Mouse (Mus musculus) heart, embryonic 10.5 days (tissue): Measurements from ENCODE around the gene Olfr231. TPM values are rescaled to one million over a fixed set of nuclear protein-coding genes. Genes with fewer than 3 reads are reported as not detected.

Experiments used
- DNase-seq: peaks from one replicate; pipeline ENCODE4 v3.0.0-alpha.2; 2017; ENCODE audit warnings: low spot score
- H3K27ac ChIP-seq: fragments of 300-500 bp; sonication (generic); 2 replicates; pipeline ENCODE4 v1.5.1; 2016; ENCODE audit warnings: mild to moderate bottlenecking
- H3K27me3 ChIP-seq: fragments of 300-500 bp; sonication (generic); 2 replicates; pipeline ENCODE4 v1.6.1; 2016; ENCODE audit warnings: mild to moderate bottlenecking; ENCODE audit not compliant: poor library complexity, insufficient read depth, severe bottlenecking
- H3K36me3 ChIP-seq: fragments of 300-500 bp; sonication (generic); 2 replicates; pipeline ENCODE4 v1.6.1; 2016; ENCODE audit warnings: mild to moderate bottlenecking, moderate library complexity
- H3K4me1 ChIP-seq: fragments of 300-500 bp; sonication (generic); 2 replicates; pipeline ENCODE4 v1.6.1; 2016; ENCODE audit warnings: mild to moderate bottlenecking
- H3K4me3 ChIP-seq: fragments of 300-500 bp; sonication (generic); 2 replicates; pipeline ENCODE4 v1.5.1; 2016; ENCODE audit warnings: mild to moderate bottlenecking, moderate library complexity
- H3K9me3 ChIP-seq: fragments of 300-500 bp; sonication (generic); 2 replicates; pipeline ENCODE4 v1.6.1; 2016; ENCODE audit warnings: mild to moderate bottlenecking, moderate library complexity
- WGBS: fragments of 180-500 bp; shearing (Covaris S2); methylation state at CpG from one replicate; pipeline ENCODE4 v1.1.7; 2016; 5-methylcytosine and 5-hydroxymethylcytosine counted together
- polyA plus RNA-seq: library from polyadenylated mRNA; unstranded; fragments of >200 nt; fragmentation: Nextera tagmentation; extraction: Ambion mirVana; gene quantifications from 2 replicates; pipeline ENCODE4 v1.2.1, GENCODE M21; 2016

Gene Olfr231
- polyA plus RNA-seq: not detected in 2 replicates

- no peaks in the 10 kb centered on the region for H3K36me3 ChIP-seq
- WGBS: 64% methylated on average over 2 of the region's 2 CpGs
Observed at GRCm38 (mm10) chr1:174121062-174121461, at the start of gene Olfr231. TSS of gene Olfr231 (minus strand) at chr1:174121162.

GRCm38 (mm10) chr1:174169024-174169423 lies 48.1 kb upstream of the Olfr231 start:
- Histone ChIP-seq H3K27ac (no peak overlapping the region), H3K27me3 (no peaks in the 10 kb centered on the region), H3K4me3 (no peak overlapping the region), H3K36me3 (no peaks in the 10 kb centered on the region), H3K4me1 (0 out of 2 replicates have a peak, but pooled peaks cover 4% of the 10 kb centered on the region), H3K9me3 (no peaks in the 10 kb centered on the region)
- no peak for DNase-seq

More at GRCm38 (mm10) chr1:174121062-174121461, at the start of gene Olfr231:
- no peaks in the 10 kb centered on the region for H3K4me1 ChIP-seq
- no peaks in the 10 kb centered on the region for H3K27me3 ChIP-seq
- no peak for DNase-seq
- H3K27ac ChIP-seq: no peak within 1 kb of the TSS
- no peak within 1 kb of the TSS for H3K4me3 ChIP-seq
- no peaks in the 10 kb centered on the region for H3K9me3 ChIP-seq

- WGBS: 79% methylated on average over 10 of the region's 10 CpGs
- no peak overlapping the region for H3K27ac ChIP-seq
- no peaks in the 10 kb centered on the region for H3K36me3 ChIP-seq
- no peaks in the 10 kb centered on the region for H3K4me1 ChIP-seq
- H3K9me3 ChIP-seq: no peaks in the 10 kb centered on the region
- H3K4me3 ChIP-seq: no peak overlapping the region
- no peaks in the 10 kb centered on the region for H3K27me3 ChIP-seq
- no peak for DNase-seq
Observed at GRCm38 (mm10) chr1:174159095-174159494, 38.1 kb upstream of the Olfr231 start.

GRCm38 (mm10) chr1:174158512-174158911 lies 37.5 kb upstream of the Olfr231 start:
- Histone ChIP-seq H3K4me1 (no peaks in the 10 kb centered on the region), H3K27ac (no peak overlapping the region), H3K27me3 (no peaks in the 10 kb centered on the region), H3K4me3 (no peak overlapping the region), H3K36me3 (no peaks in the 10 kb centered on the region), H3K9me3 (no peaks in the 10 kb centered on the region)
- DNase-seq: no peak
- WGBS: 83% methylated on average over 1 of the region's 1 CpGs

GRCm38 (mm10) chr1:174157622-174158021 lies 36.7 kb upstream of the Olfr231 start:
- WGBS: 75% methylated on average over 3 of the region's 3 CpGs
- Histone ChIP-seq H3K27me3 (no peaks in the 10 kb centered on the region), H3K4me1 (no peaks in the 10 kb centered on the region), H3K4me3 (no peak overlapping the region), H3K36me3 (no peaks in the 10 kb centered on the region), H3K9me3 (no peaks in the 10 kb centered on the region), H3K27ac (no peak overlapping the region)
- no peak for DNase-seq

GRCm38 (mm10) chr1:174155333-174155732 lies 34.4 kb upstream of the Olfr231 start, which contains the start of gene Olfr420:
TSS of gene Olfr420 (plus strand) at chr1:174155633.
- no peaks in the 10 kb centered on the region for H3K27me3 ChIP-seq
- no peaks in the 10 kb centered on the region for H3K36me3 ChIP-seq
- H3K27ac ChIP-seq: no peak within 1 kb of the TSS
- 80% methylated on average over 1 of the region's 1 CpGs for WGBS
- DNase-seq: no peak
- no peaks in the 10 kb centered on the region for H3K9me3 ChIP-seq
- no peaks in the 10 kb centered on the region for H3K4me1 ChIP-seq
- no peak within 1 kb of the TSS for H3K4me3 ChIP-seq

- 70% methylated on average over 2 of the region's 2 CpGs for WGBS
Observed at GRCm38 (mm10) chr1:174149289-174149688, 28.3 kb upstream of the Olfr231 start.

GRCm38 (mm10) chr1:174146696-174147095 lies 25.7 kb upstream of the Olfr231 start:
- DNase-seq: no peak
- no peaks in the 10 kb centered on the region for H3K36me3 ChIP-seq

More at GRCm38 (mm10) chr1:174149289-174149688, 28.3 kb upstream of the Olfr231 start:
- no peaks in the 10 kb centered on the region for H3K36me3 ChIP-seq
- no peak for DNase-seq
- no peak overlapping the region for H3K27ac ChIP-seq
- H3K9me3 ChIP-seq: no peaks in the 10 kb centered on the region
- no peak overlapping the region for H3K4me3 ChIP-seq
- no peaks in the 10 kb centered on the region for H3K27me3 ChIP-seq
- H3K4me1 ChIP-seq: no peaks in the 10 kb centered on the region

GRCm38 (mm10) chr1:174141384-174141783 lies 20.4 kb upstream of the Olfr231 start:
- Histone ChIP-seq H3K4me1 (no peaks in the 10 kb centered on the region), H3K27ac (no peak overlapping the region), H3K4me3 (no peak overlapping the region), H3K36me3 (no peaks in the 10 kb centered on the region), H3K9me3 (no peaks in the 10 kb centered on the region), H3K27me3 (no peaks in the 10 kb centered on the region)
- 68% methylated on average over 2 of the region's 2 CpGs for WGBS
- no peak for DNase-seq

More at GRCm38 (mm10) chr1:174146696-174147095, 25.7 kb upstream of the Olfr231 start:
- Histone ChIP-seq H3K9me3 (no peaks in the 10 kb centered on the region), H3K4me3 (no peak overlapping the region), H3K27ac (no peak overlapping the region), H3K27me3 (no peaks in the 10 kb centered on the region), H3K4me1 (no peaks in the 10 kb centered on the region)
- WGBS: 80% methylated on average over 1 of the region's 1 CpGs

- WGBS: 68% methylated on average over 3 of the region's 3 CpGs
- no peak for DNase-seq
- no peak overlapping the region for H3K4me3 ChIP-seq
- no peaks in the 10 kb centered on the region for H3K27me3 ChIP-seq
- no peaks in the 10 kb centered on the region for H3K9me3 ChIP-seq
- H3K4me1 ChIP-seq: no peaks in the 10 kb centered on the region
- H3K27ac ChIP-seq: no peak overlapping the region
- no peaks in the 10 kb centered on the region for H3K36me3 ChIP-seq
Observed at GRCm38 (mm10) chr1:174131999-174132398, 11.0 kb upstream of the Olfr231 start.

GRCm38 (mm10) chr1:174131217-174131616 lies 10.3 kb upstream of the Olfr231 start, which contains the start of gene Olfr424:
TSS of gene Olfr424 (plus strand) at chr1:174131517.
- no peaks in the 10 kb centered on the region for H3K27me3 ChIP-seq
- 77% methylated on average over 3 of the region's 3 CpGs for WGBS
- no peak for DNase-seq
- no peak within 1 kb of the TSS for H3K4me3 ChIP-seq
- H3K27ac ChIP-seq: no peak within 1 kb of the TSS
- no peaks in the 10 kb centered on the region for H3K9me3 ChIP-seq
- no peaks in the 10 kb centered on the region for H3K4me1 ChIP-seq
- H3K36me3 ChIP-seq: no peaks in the 10 kb centered on the region

- H3K36me3 ChIP-seq: no peaks in the 10 kb centered on the region
Observed at GRCm38 (mm10) chr1:174103735-174104134, 17.2 kb downstream of the Olfr231 start.

GRCm38 (mm10) chr1:174096591-174096990 lies 24.4 kb downstream of the Olfr231 start, which contains the start of gene Olfr427:
TSS of gene Olfr427 (plus strand) at chr1:174096891.
- Histone ChIP-seq H3K4me3 (no peak within 1 kb of the TSS), H3K9me3 (no peaks in the 10 kb centered on the region), H3K27ac (no peak within 1 kb of the TSS), H3K27me3 (no peaks in the 10 kb centered on the region), H3K4me1 (no peaks in the 10 kb centered on the region), H3K36me3 (no peaks in the 10 kb centered on the region)
- 85% methylated on average over 1 of the region's 1 CpGs for WGBS
- no peak for DNase-seq

More at GRCm38 (mm10) chr1:174103735-174104134, 17.2 kb downstream of the Olfr231 start:
- Histone ChIP-seq H3K9me3 (no peaks in the 10 kb centered on the region), H3K27ac (no peak overlapping the region), H3K4me3 (no peak overlapping the region), H3K4me1 (no peaks in the 10 kb centered on the region), H3K27me3 (no peaks in the 10 kb centered on the region)
- no peak for DNase-seq
- WGBS: 48% methylated on average over 2 of the region's 2 CpGs

- Histone ChIP-seq H3K4me3 (no peak within 1 kb of the TSS), H3K27ac (no peak within 1 kb of the TSS), H3K36me3 (no peaks in the 10 kb centered on the region), H3K27me3 (no peaks in the 10 kb centered on the region), H3K4me1 (no peaks in the 10 kb centered on the region), H3K9me3 (no peaks in the 10 kb centered on the region)
- 85% methylated on average over 2 of the region's 2 CpGs for WGBS
- no peak for DNase-seq
Observed at GRCm38 (mm10) chr1:174084031-174084430, 36.9 kb downstream of the Olfr231 start, which contains the start of gene Olfr429. TSS of gene Olfr429 (plus strand) at chr1:174084331.
